Mouse (Mus musculus) embryo, embryonic 11.5 days (tissue): ENCODE data around the gene Nrxn3.

Source experiments
- DNase-seq: peaks from one replicate; pipeline ENCODE4 v3.0.0-alpha.2; 2012; ENCODE audit warnings: low read depth, low spot score

The Nrxn3 gene

DNA sequence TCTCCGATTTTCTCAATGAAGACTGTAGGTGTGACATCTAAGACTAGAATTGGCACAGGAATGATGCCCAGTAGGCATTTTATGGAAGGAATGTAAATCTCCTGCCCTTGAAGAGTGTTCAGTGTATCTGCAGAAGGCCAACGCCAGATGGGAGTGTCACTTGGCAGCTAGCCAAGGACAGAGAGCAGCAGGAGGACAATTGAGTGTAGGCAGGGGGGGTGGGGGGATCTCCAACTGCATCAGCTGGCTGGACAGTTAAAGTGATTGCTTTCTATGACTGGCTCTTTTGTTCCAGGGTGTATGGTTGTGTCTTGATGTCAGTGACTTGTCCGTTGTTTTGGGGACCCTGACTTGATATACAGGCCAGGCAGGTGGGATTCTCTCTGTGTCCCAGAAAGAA is 326.6 kb downstream of the Nrxn3 start:
- DNase-seq = peak; percentile 53

GRCm38 (mm10) chr12:89049686-89050085 is 327.0 kb downstream of the Nrxn3 start:
- no peak for DNase-seq

DNA sequence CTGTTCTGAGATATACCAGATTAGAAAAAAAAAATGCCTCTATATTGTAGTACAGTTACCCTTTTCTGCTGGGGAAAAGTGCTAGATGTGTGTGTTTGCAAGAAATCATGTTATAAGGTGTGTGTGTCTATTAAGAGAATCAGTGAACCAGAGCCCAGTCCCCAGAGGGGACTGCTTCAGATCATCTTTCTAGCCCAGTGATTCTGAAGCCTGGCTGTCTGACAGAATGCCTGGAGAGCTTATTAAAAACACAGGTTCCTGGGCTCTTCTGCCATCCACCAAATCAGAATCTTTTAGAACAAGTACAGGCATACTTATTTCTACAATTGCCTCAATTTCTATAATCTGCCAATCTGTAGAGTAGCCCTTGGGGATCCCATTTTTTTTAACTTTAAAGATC is 349.8 kb downstream of the Nrxn3 start:
- no peak for DNase-seq

DNA sequence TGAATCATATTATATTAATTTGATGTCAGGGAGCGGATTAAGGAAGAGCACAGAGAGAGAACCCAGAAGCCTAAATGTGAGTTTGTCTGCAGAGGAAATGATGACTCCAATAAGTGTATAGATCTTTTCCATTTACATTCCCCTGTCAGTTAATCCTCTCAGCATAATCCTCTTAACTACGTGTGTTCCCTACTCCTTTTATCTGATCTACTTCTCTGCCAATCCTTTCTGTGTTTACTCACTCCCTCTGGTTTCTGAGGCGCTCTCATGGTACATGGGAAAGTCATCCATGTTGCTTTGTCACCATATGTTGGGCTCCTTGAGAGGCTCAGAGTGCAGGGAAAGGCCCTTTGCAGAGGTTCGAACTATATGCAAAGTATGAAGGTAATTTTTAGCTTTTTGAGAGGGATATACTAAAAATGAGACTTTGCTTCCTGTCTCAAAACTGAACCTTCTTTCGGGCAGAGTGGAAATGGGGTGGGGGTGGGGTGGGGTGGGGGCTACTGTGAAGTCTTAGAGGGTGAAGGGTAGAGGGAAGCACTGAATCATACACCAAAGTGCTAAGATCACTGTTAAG is 350.6 kb downstream of the Nrxn3 start:
- no peak for DNase-seq

GRCm38 (mm10) chr12:89074551-89075295 is 352.0 kb downstream of the Nrxn3 start:
- no peak for DNase-seq

DNA sequence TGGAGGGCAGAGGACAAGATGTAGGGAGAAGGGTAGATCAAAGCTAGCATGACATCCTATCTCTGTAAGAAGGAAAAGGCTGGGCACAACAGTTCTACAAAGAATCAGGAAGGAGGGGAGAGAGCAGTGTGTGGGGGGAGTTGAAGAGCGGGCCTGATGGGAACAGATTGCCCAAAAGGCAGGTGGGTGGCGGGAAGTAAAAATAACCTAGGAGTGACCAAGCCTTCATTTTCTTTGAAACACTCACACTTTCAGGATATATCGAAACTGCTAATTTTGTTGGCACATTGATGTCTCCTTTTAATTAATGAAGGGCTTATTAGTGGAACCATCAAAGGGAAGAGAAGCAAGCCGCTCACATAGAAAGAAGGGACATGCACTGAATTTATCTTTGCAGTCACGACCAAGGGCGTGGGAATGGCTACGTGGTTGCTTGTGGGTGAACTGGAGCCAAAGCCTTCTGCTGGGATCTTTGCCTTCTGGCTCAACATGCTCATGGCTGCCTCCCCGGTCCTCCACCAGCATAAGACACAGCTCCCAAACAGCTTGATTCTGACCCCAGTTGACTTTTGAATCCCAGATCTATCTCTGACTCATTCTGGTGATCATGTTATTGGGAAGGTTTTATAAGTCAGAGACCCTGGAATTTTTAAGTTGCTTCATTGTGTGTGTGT is 371.3 kb downstream of the Nrxn3 start:
- DNase-seq = no peak

DNA sequence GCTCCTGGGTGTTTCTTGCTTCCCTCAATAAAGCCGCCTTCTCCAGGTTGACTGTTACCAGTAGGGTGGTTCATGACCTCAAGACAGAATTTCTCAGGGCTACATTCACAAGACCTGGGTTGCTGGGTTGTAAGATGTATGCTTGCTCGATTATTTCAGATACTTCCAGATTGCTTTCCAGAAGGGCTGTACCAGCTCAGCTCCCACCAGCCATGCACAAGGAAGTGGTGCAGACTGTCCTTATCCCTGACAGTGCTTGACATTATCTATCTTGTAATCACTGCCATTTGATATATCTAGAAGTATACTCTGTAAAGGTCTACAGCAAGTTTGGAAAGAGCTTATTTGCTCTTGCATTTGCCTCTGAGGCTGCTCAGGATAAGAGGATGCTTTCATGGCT is 374.9 kb downstream of the Nrxn3 start:
- DNase-seq = no peak

DNA sequence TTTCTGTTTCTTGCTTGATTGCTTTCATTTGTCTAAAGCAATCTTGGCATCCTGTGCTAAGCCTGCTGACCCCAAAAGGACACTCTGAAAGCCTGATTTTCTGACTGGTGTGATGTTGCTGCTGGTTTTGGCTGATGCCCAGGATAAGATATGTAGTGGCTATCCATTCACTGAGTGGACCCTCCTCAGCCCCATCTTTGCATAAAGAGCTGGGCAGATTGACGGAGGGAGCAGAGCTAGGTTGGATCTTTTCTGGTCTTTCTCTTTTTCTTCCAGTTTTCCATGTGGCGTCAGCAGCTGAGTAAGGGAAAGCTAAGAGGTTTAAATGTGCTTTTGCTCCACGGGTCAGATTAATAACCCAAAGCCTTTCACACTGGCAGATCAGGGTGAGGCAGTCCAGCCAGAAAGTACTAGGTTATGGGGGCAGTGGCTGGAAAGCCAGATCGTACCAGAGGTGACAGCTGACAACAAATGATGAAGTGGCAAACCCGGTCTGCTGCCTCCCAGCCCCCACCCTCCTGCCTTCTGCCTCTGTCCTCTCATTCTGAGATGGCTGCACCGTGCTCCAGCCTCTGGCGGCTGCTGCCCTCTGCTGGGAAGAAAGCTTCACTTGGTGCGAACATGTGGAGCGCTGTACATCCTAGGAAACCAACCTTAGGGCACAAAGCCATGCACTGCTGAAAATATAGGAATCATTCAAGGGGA is 383.5 kb downstream of the Nrxn3 start:
- DNase-seq = peak; percentile 57

DNA sequence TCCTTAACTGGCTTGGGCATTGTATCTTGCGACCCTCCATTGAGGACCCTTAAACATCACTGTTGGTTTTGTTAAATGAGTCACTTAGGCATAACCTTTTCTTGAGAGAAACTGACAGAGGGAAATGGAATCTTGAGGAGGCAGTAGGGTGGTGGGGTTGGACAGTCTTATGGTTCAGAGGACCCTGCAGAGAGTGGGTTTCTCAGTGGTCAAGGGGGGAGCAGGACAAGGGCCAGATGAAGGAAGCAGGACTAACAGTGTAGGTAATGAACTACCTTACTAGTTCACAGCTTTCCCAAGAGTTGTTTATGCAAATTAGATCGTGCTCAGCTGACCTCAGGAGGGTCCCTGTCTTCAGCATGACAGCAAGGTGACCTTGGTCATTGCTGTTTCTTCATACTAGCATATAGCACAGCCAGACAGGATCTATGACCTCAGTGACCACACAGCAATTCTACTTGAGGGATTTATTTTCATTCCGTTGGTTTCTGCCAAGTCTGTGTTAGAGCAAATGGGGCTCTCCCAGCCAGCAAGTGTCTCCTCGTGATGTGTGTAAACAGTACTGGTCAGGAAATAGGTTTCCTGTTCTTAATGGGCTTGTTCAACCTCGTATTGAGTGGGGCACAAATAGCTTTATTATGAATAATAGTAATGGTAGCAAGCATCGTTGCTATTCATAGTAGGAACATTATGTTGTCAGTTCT is 384.4 kb downstream of the Nrxn3 start:
- no peak for DNase-seq

GRCm38 (mm10) chr12:89109779-89110335 is 387.2 kb downstream of the Nrxn3 start:
- DNase-seq = no peak

DNA sequence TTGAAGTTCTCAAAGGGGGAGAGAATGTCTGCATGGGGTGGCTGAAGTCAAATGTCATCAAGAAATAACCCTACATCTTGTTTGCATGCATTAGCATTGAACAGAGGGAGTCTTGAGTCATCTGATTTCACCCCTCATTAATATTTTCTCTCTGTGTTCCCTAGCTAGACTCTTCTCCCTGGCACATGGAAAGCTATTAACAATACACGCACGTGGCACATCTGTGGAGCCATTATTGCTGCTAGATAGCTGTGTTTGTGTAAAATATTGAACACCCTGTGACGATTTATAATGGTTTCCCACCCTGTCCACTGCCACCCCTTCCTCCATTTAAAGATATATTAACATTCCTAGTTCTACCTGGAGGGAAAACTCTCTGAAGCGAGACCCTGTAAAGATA is 405.9 kb downstream of the Nrxn3 start:
- DNase-seq = no peak

DNA sequence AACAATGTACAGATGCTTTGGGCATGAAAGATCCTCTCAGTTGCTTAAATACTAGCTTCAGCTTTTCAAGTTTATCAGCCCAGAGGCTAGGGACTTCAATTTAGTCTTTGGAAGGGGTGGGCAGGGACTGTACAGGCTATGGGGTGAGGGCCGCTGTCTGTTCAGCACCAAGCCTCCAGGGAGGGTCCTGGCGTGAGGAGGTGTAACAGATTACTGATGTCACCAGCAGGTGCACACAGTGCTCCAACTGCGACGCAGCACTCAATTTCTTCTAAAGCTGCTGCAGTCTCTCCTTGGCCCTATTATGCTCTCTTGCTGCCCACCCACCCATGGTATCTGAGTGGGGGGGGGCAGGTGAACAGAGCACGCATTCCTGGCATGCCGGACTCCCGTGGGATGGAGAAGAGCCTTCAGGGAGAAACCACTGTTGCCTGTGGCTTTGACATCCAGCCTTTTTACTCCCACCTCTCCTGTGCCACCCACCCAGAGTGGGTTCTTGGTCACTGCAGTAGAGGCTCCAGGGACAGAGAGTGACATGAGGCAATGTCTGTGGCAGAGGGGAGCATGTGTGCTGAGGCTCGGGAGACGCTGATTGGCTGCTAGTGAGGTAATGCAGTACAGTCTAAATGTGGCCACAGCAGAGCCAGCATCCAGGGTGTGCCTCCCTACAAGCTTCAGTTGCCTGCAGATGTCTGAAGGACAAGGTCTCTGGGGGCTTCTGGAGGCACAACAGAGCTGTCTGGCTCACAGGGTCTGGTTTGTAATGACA is 406.6 kb downstream of the Nrxn3 start:
- DNase-seq = no peak

DNA sequence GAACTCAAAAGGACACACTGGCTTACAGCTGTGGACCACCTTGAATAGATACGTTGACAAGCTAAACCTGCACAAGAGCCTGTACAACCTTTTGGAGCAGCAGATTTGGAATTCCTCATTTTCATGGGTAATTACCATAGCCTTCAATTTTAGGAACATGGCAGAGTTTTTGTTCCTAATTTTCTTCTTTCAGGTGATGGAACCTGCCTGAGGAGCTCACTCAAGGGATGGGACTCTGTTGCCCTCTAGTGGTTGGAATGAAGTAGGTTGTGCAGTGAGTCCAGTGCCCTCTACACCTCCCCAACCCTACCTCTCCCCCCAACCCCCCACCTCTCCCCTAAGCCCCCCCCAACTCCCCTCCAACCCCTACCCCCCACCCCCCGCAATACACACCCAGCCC is 411.7 kb downstream of the Nrxn3 start:
- no peak for DNase-seq

- no peak for DNase-seq
Observed at GRCm38 (mm10) chr12:89134774-89135307, 412.2 kb downstream of the Nrxn3 start.

GRCm38 (mm10) chr12:89148974-89149411 is 426.3 kb downstream of the Nrxn3 start:
- DNase-seq = peak; percentile 38

DNA sequence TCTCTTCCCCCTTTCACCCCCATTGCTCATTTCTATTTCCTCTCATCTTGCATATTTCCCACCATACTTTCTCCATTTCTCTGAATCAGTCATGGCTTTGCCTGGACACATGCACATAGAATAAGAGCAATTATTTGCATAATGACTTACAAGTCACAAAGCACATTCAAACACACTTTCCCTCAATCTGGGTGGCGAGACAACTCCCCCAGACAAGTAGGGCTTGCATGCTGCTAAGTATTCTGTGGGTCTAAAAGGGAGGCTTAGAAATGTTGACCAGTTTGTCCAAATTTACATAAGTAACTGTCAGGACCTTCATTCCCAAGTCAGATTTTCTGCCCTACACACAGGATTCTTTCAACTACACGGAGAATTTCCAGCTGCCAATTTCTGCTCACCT is 426.8 kb downstream of the Nrxn3 start:
- no peak for DNase-seq

GRCm38 (mm10) chr12:89156086-89156757 is 433.5 kb downstream of the Nrxn3 start:
- no peak for DNase-seq

GRCm38 (mm10) chr12:89159353-89159752 is 436.7 kb downstream of the Nrxn3 start:
- DNase-seq = no peak

- no peak for DNase-seq
Observed at GRCm38 (mm10) chr12:89174306-89175159, 451.9 kb downstream of the Nrxn3 start.
